Mouse (Mus musculus): ENCODE results near the gene Hist1h2ag.

DNA sequence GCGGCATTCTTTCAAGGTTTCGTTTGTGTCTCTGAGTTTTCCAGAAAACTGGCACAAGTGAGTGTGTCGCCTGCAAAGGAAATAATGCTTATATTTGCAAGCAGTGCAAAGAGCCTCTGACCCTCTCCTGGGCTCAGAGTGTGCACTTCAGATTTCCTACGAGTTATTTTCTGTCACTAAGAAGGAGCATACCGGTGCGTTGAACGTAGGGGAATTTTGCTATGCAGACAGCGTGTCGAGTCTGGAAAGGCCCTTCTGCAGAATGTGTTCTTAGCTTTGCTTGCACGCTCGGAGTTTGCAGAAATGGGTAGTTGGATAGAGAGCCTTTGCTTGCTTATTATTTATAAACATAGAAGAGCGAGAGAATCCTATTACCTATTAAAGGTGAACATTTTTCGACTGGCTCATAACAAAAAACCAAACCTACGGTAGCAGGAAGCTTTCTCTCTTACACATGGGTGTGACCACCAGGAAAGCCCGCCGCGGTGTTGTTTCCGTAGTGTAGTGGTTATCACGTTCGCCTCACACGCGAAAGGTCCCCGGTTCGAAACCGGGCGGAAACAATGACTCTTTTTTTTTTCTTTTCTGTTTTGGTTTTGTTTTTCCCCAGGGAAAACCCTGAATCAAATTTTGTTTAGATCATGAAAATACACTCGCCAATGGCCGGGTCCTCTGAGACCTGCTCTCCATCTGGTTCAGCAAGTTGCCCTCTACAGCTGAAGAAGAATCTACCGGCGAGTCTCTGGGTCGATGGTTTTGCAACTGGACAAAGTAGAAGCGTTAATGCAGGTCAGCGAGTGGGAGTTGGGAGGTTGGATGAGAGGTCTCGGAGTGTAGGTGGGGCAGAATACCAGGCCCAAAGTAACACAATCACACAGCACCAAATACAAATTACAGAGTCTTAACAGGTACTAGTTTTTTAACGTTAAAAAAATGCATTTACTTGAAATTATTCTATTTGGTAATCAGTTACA, 16.4 kb downstream of the Hist1h2ag start:
- TF ChIP-seq HCFC1 (IDR thresholded peaks at IDR 0.05; ENCODE audit: borderline replicate concordance, insufficient read depth, low read length) (peak; percentile 41; the same call in 1 of the 2 replicates), ZNF384 (IDR thresholded peaks at IDR 0.05; ENCODE audit: low read depth, low read length) (peak; percentile 98), MAFK (IDR thresholded peaks at IDR 0.05; ENCODE audit: insufficient read depth, low read depth, low read length) (peak; percentile 80)
